Mouse (Mus musculus) lung, embryonic 16.5 days (tissue): Measurements from ENCODE around the gene Crebl2. TPM values are rescaled to one million over a fixed set of nuclear protein-coding genes. Genes with fewer than 3 reads are reported as not detected.

ENCODE experiments used
- ATAC-seq: fragments of 200-750 bp; cut with Nextera tagmentation; 2 replicates; pipeline ENCODE4 v1.8.0; 2017; ENCODE audit warnings: low read depth, mild to moderate bottlenecking, moderate library complexity
- H3K27ac ChIP-seq: fragments of 300-500 bp; sonication (generic); 2 replicates; pipeline ENCODE4 v1.5.1; 2014; ENCODE audit warnings: mild to moderate bottlenecking, control low read depth, low read length
- H3K27me3 ChIP-seq: fragments of 300-500 bp; sonication (generic); 2 replicates; pipeline ENCODE4 v1.6.1; 2014; ENCODE audit warnings: low read depth, low read length, mixed read lengths; ENCODE audit not compliant: control insufficient read depth, insufficient read depth
- H3K36me3 ChIP-seq: fragments of 300-500 bp; sonication (generic); 2 replicates; pipeline ENCODE4 v1.6.1; 2014; ENCODE audit warnings: low read length; ENCODE audit not compliant: control insufficient read depth, insufficient read depth
- H3K4me1 ChIP-seq: fragments of 300-500 bp; sonication (generic); replicated peaks from 2 replicates; pipeline ENCODE4 v1.6.1; 2014; ENCODE audit warnings: low read length, mixed read lengths; ENCODE audit not compliant: control insufficient read depth, insufficient read depth
- H3K4me2 ChIP-seq: fragments of 300-500 bp; sonication (generic); 2 replicates; pipeline ENCODE4 v1.6.1; 2014; ENCODE audit warnings: low read depth, low read length, control low read depth
- H3K4me3 ChIP-seq: fragments of 300-500 bp; sonication (generic); 2 replicates; pipeline ENCODE4 v1.5.1; 2014; ENCODE audit warnings: mild to moderate bottlenecking, low read length, control low read depth
- H3K9ac ChIP-seq: fragments of 300-500 bp; sonication (generic); 2 replicates; pipeline ENCODE4 v1.6.1; 2014; ENCODE audit warnings: low read length, control low read depth
- H3K9me3 ChIP-seq: fragments of 300-500 bp; sonication (generic); 2 replicates; pipeline ENCODE4 v1.6.1; 2016; ENCODE audit warnings: low read length; ENCODE audit not compliant: control insufficient read depth
- WGBS: fragments of 180-500 bp; shearing (Covaris S2); extraction: QIAGEN DNeasy Blood & Tissue Kit; methylation state at CpG from one replicate; pipeline ENCODE4 v1.1.7; 2014; 5-methylcytosine and 5-hydroxymethylcytosine counted together
- polyA plus RNA-seq: library from polyadenylated mRNA; unstranded; fragments of >200 nt; fragmentation: Nextera tagmentation; extraction: Ambion mirVana; gene quantifications from 2 replicates; pipeline ENCODE4 v1.2.1, GENCODE M21; 2015

The Crebl2 gene
- polyA plus RNA-seq, 1 experiment from 2014 or later: 3.0 TPM

DNA sequence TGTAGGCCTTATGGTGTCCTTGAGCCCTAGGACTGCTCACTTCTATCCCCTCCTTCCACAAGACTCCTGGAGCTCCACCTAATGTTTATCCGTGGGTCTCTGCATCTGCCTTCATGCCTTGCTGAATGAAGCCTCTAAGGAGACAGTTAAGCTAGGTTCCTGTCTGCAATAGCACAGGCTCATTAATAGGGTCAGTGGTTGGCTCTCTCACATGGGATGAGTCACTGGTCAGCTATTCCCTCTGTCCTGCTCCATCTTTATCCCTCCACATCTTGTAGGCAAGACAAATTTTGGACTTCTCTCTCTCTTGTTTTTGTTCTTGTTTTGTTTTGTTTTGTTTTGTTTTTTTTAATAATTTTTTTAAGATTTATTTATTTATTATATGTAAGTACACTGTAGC is 75.9 kb downstream of the Crebl2 start:
- ATAC-seq: no peak
- H3K4me2 ChIP-seq: no peak overlapping the region
- H3K9ac ChIP-seq: no peak overlapping the region
- H3K4me1 ChIP-seq: no peaks in the 10 kb centered on the region
- H3K9me3 ChIP-seq: no peaks in the 10 kb centered on the region
- WGBS: 83% methylated on average over 1 of the region's 1 CpGs
- H3K36me3 ChIP-seq: no peaks in the 10 kb centered on the region
- H3K4me3 ChIP-seq: no peak overlapping the region
- no peak overlapping the region for H3K27ac ChIP-seq
- no peaks in the 10 kb centered on the region for H3K27me3 ChIP-seq

Other genes starting within 250 kb of the Crebl2 start
- 8.4 and 9.8 TPM in 2 replicates for gene Mansc1, start 197.7 kb upstream of the Crebl2 start, polyA plus RNA-seq
- 13.9 and 16.1 TPM in 2 replicates for gene Borcs5, start 190.6 kb upstream of the Crebl2 start, polyA plus RNA-seq
- gene Dusp16, start 37.5 kb upstream of the Crebl2 start, polyA plus RNA-seq: 9.7 and 10.9 TPM in 2 replicates
- 10.4 and 11.7 TPM in 2 replicates for gene Gpr19, start 68.4 kb downstream of the Crebl2 start, polyA plus RNA-seq
- gene Cdkn1b, start 90.2 kb downstream of the Crebl2 start, polyA plus RNA-seq: 20.0 and 21.7 TPM in 2 replicates
- 1.8 and 1.9 TPM in 2 replicates for gene Apold1, start 151.6 kb downstream of the Crebl2 start, polyA plus RNA-seq
- 123 and 131 TPM in 2 replicates for gene Ddx47, start 181.5 kb downstream of the Crebl2 start, polyA plus RNA-seq
- gene Gprc5a, start 235.5 kb downstream of the Crebl2 start, polyA plus RNA-seq: 133 and 162 TPM in 2 replicates